Mouse (Mus musculus) frontal cortex, postnatal 36 days (tissue): Measurements from ENCODE around the gene Ahdc1.
A peak's percentile ranks its signal among the peaks of the same experiment; 100 is the strongest.

Source experiments
- DNase-seq, 2 experiments: peaks; one replicate each; pipeline ENCODE4 v3.0.0; 2022; ENCODE audit warnings: low spot score in 2 of 2

Gene Ahdc1

GRCm38 (mm10) chr4:133011028-133011820 lies at the start of gene Ahdc1:
TSS of gene Ahdc1 (plus strand) at chr4:133011260.
- DNase-seq, result peak; percentile 93 to 94

- no peak for DNase-seq
Measured at GRCm38 (mm10) chr4:132961866-132962265, 49.2 kb upstream of the Ahdc1 start.

- DNase-seq, result no peak
Measured at GRCm38 (mm10) chr4:132962628-132963027, 48.4 kb upstream of the Ahdc1 start.

- no peak for DNase-seq
Measured at GRCm38 (mm10) chr4:132963436-132963835, 47.6 kb upstream of the Ahdc1 start.

GRCm38 (mm10) chr4:132964064-132964463 lies 47.0 kb upstream of the Ahdc1 start:
- DNase-seq, result no peak

- no peak for DNase-seq
Measured at GRCm38 (mm10) chr4:132964473-132964872, 46.6 kb upstream of the Ahdc1 start.

- DNase-seq, result no peak
Measured at GRCm38 (mm10) chr4:132968105-132968938, 42.7 kb upstream of the Ahdc1 start.

GRCm38 (mm10) chr4:132971601-132972000 lies 39.5 kb upstream of the Ahdc1 start:
- DNase-seq, result no peak

GRCm38 (mm10) chr4:132972101-132972500 lies 39.0 kb upstream of the Ahdc1 start:
- DNase-seq, result no peak

- DNase-seq, result no peak
Measured at GRCm38 (mm10) chr4:132972556-132972955, 38.5 kb upstream of the Ahdc1 start.

GRCm38 (mm10) chr4:132973186-132973585 lies 37.9 kb upstream of the Ahdc1 start:
- no peak for DNase-seq

GRCm38 (mm10) chr4:132973814-132974398 lies 37.2 kb upstream of the Ahdc1 start, which contains the start of gene Fgr:
TSS of gene Fgr (plus strand) at chr4:132974095.
- no peak for DNase-seq

- peak; percentile 21 to 59 for DNase-seq
Measured at GRCm38 (mm10) chr4:132974904-132975303, 36.2 kb upstream of the Ahdc1 start.

GRCm38 (mm10) chr4:132975791-132976190 lies 35.3 kb upstream of the Ahdc1 start:
- no peak for DNase-seq

GRCm38 (mm10) chr4:132976729-132977128 lies 34.3 kb upstream of the Ahdc1 start:
- DNase-seq, result no peak

GRCm38 (mm10) chr4:132977597-132977996 lies 33.5 kb upstream of the Ahdc1 start:
- no peak for DNase-seq

GRCm38 (mm10) chr4:132979186-132979585 lies 31.9 kb upstream of the Ahdc1 start:
- DNase-seq, result no peak

- no peak for DNase-seq
Measured at GRCm38 (mm10) chr4:132981621-132982020, 29.4 kb upstream of the Ahdc1 start.

- no peak for DNase-seq
Measured at GRCm38 (mm10) chr4:132982999-132983398, 28.1 kb upstream of the Ahdc1 start.

GRCm38 (mm10) chr4:132983664-132984512 lies 27.2 kb upstream of the Ahdc1 start:
- peak; percentile 11 to 32 for DNase-seq

GRCm38 (mm10) chr4:132988581-132989355 lies 22.3 kb upstream of the Ahdc1 start:
- no peak for DNase-seq
